Mouse (Mus musculus) cerebellum, adult 2 months (tissue): ENCODE data around the gene Lrp1.

Source experiments
- CTCF ChIP-seq: fragments of 200-500 bp; IDR thresholded peaks from 2 replicates; pipeline ENCODE4 v1.5.1; 2011; ENCODE audit warnings: low read depth, mild to moderate bottlenecking, control low read depth, low read length, moderate library complexity, borderline replicate concordance; ENCODE audit not compliant: insufficient read depth
- POLR2A ChIP-seq: fragments of 200-500 bp; IDR thresholded peaks from 2 replicates; pipeline ENCODE4 v1.6.1; 2011; ENCODE audit warnings: low read length, control low read depth, borderline replicate concordance; ENCODE audit not compliant: insufficient read depth

GRCm38 (mm10) chr10:127661291-127661914 lies 40.5 kb upstream of the Lrp1 start:
- TF ChIP-seq POLR2A (no peak), CTCF (no peak)
